Mouse (Mus musculus) limb, embryonic 12.5 days (tissue): ENCODE measurements around the gene Gm28053. TPM values are rescaled to one million over a fixed set of nuclear protein-coding genes. Genes with fewer than 3 reads are reported as not detected.

Experiments
- ATAC-seq: fragments of 200-750 bp; cut with Nextera tagmentation; 2 replicates; pipeline ENCODE4 v1.8.0; 2017; ENCODE audit warnings: low read depth, moderate TSS enrichment; ENCODE audit not compliant: insufficient number of reproducible peaks, insufficient read depth, low FRiP score, low TSS enrichment
- H3K27ac ChIP-seq: fragments of 300-500 bp; sonication (generic); 2 replicates; pipeline ENCODE4 v1.5.1; 2016; ENCODE audit warnings: mild to moderate bottlenecking, moderate library complexity
- H3K27me3 ChIP-seq: fragments of 300-500 bp; sonication (generic); 2 replicates; pipeline ENCODE4 v1.6.1; 2016; ENCODE audit warnings: mild to moderate bottlenecking, moderate library complexity
- H3K36me3 ChIP-seq: fragments of 300-500 bp; sonication (generic); 2 replicates; pipeline ENCODE4 v1.6.1; 2016; ENCODE audit warnings: mild to moderate bottlenecking, moderate library complexity
- H3K4me1 ChIP-seq: fragments of 300-500 bp; sonication (generic); replicated peaks from 2 replicates; pipeline ENCODE4 v1.6.1; 2016
- H3K4me2 ChIP-seq: fragments of 300-500 bp; sonication (generic); 2 replicates; pipeline ENCODE4 v1.6.1; 2016; ENCODE audit warnings: mild to moderate bottlenecking, moderate library complexity
- H3K4me3 ChIP-seq: fragments of 300-500 bp; sonication (generic); replicated peaks from 2 replicates; pipeline ENCODE4 v1.5.1; 2016; ENCODE audit warnings: mild to moderate bottlenecking
- H3K9ac ChIP-seq: fragments of 300-500 bp; sonication (generic); replicated peaks from 2 replicates; pipeline ENCODE4 v1.6.1; 2016; ENCODE audit warnings: mild to moderate bottlenecking, moderate library complexity
- H3K9me3 ChIP-seq: fragments of 300-500 bp; sonication (generic); 2 replicates; pipeline ENCODE4 v1.6.1; 2016; ENCODE audit warnings: mild to moderate bottlenecking, moderate library complexity
- WGBS: fragments of 180-500 bp; shearing (Covaris S2); methylation state at CpG from one replicate; pipeline ENCODE4 v1.1.7; 2016; 5-methylcytosine and 5-hydroxymethylcytosine counted together
- polyA plus RNA-seq: library from polyadenylated mRNA; unstranded; fragments of >200 nt; fragmentation: Nextera tagmentation; extraction: Ambion mirVana; gene quantifications from 2 replicates; pipeline ENCODE4 v1.2.1, GENCODE M21; 2016

Gm28053 gene
- polyA plus RNA-seq, 1 experiment from 2014 or later: 1.6 TPM

GRCm38 (mm10) chr6:48727761-48728160, 9.4 kb downstream of the Gm28053 start:
- Histone ChIP-seq H3K27me3 (no peaks in the 10 kb centered on the region), H3K36me3 (no peaks in the 10 kb centered on the region), H3K4me2 (no peak overlapping the region), H3K9me3 (no peaks in the 10 kb centered on the region), H3K4me3 (no peak overlapping the region), H3K9ac (no peak overlapping the region), H3K27ac (no peak overlapping the region), H3K4me1 (peaks cover 10% of the 10 kb centered on the region)
- 91% methylated on average over 5 of the region's 5 CpGs for WGBS
- no peak for ATAC-seq

- no peak overlapping the region for H3K4me3 ChIP-seq
- H3K36me3 ChIP-seq: no peaks in the 10 kb centered on the region
- no peak overlapping the region for H3K27ac ChIP-seq
- no peaks in the 10 kb centered on the region for H3K27me3 ChIP-seq
- H3K9me3 ChIP-seq: no peaks in the 10 kb centered on the region
- no peaks in the 10 kb centered on the region for H3K4me1 ChIP-seq
- H3K4me2 ChIP-seq: no peak overlapping the region
- no peak for ATAC-seq
- no peak overlapping the region for H3K9ac ChIP-seq
- WGBS: 47% methylated on average over 8 of the region's 8 CpGs
Measured at GRCm38 (mm10) chr6:48732864-48733304, 14.5 kb downstream of the Gm28053 start.

- Histone ChIP-seq H3K27me3 (no peaks in the 10 kb centered on the region), H3K36me3 (no peaks in the 10 kb centered on the region)
- 91% methylated on average over 1 of the region's 1 CpGs for WGBS
Measured at GRCm38 (mm10) chr6:48733660-48734059, 15.3 kb downstream of the Gm28053 start.

GRCm38 (mm10) chr6:48737053-48737452, 18.6 kb downstream of the Gm28053 start:
- H3K4me2 ChIP-seq: no peak overlapping the region
- no peaks in the 10 kb centered on the region for H3K9me3 ChIP-seq
- H3K4me3 ChIP-seq: no peak overlapping the region
- WGBS: 83% methylated on average over 2 of the region's 2 CpGs
- H3K4me1 ChIP-seq: no peaks in the 10 kb centered on the region
- peaks cover 21% of the 10 kb centered on the region for H3K27me3 ChIP-seq
- ATAC-seq: no peak
- no peak overlapping the region for H3K9ac ChIP-seq
- no peaks in the 10 kb centered on the region for H3K36me3 ChIP-seq
- no peak overlapping the region for H3K27ac ChIP-seq

More at GRCm38 (mm10) chr6:48733660-48734059, 15.3 kb downstream of the Gm28053 start:
- H3K4me2 ChIP-seq: no peak overlapping the region
- H3K27ac ChIP-seq: no peak overlapping the region
- ATAC-seq: no peak
- H3K9me3 ChIP-seq: no peaks in the 10 kb centered on the region
- no peaks in the 10 kb centered on the region for H3K4me1 ChIP-seq
- H3K9ac ChIP-seq: no peak overlapping the region
- no peak overlapping the region for H3K4me3 ChIP-seq

GRCm38 (mm10) chr6:48737688-48738087, 19.3 kb downstream of the Gm28053 start:
- Histone ChIP-seq H3K9ac (no peak overlapping the region), H3K4me2 (no peak overlapping the region), H3K27ac (no peak overlapping the region), H3K9me3 (no peaks in the 10 kb centered on the region), H3K27me3 (peaks cover 28% of the 10 kb centered on the region), H3K4me1 (peaks cover 4% of the 10 kb centered on the region; the same call in 1 of the 2 replicates), H3K36me3 (no peaks in the 10 kb centered on the region), H3K4me3 (no peak overlapping the region)
- ATAC-seq: no peak
- WGBS: 88% methylated on average over 5 of the region's 5 CpGs

- no peak within 1 kb of the TSS for H3K4me3 ChIP-seq
- no peaks in the 10 kb centered on the region for H3K36me3 ChIP-seq
- H3K4me2 ChIP-seq: no peak within 1 kb of the TSS
- no peak for ATAC-seq
- peaks cover 42% of the 10 kb centered on the region for H3K27me3 ChIP-seq
- no peak within 1 kb of the TSS for H3K27ac ChIP-seq
- no peak within 1 kb of the TSS for H3K9ac ChIP-seq
- no peaks in the 10 kb centered on the region for H3K9me3 ChIP-seq
- peaks cover 7% of the 10 kb centered on the region; the same call in 1 of the 2 replicates for H3K4me1 ChIP-seq
- 77% methylated on average over 15 of the region's 15 CpGs for WGBS
Measured at GRCm38 (mm10) chr6:48738961-48739779, 20.8 kb downstream of the Gm28053 start, which contains the start of gene Gimap1. Gene Gimap1, plus strand, starts transcription at chr6:48739054.

DNA sequence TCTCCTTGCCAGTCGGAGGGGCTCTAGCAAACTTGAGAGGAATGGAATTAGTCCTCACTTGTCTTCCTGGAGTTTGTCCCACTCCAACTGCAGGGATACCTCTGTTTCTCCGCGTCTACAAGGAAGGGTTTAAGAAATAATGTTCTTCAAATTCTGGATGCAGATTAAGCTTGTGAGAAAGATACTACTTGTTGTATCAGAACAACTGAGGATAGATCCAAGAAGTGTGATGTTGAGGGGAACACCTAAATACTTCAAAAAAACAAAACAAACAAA, 21.3 kb downstream of the Gm28053 start:
- Histone ChIP-seq H3K27me3 (peaks cover 44% of the 10 kb centered on the region), H3K4me3 (no peak overlapping the region), H3K4me2 (no peak overlapping the region), H3K36me3 (no peaks in the 10 kb centered on the region), H3K9me3 (no peaks in the 10 kb centered on the region), H3K27ac (no peak overlapping the region), H3K4me1 (peaks cover 7% of the 10 kb centered on the region; the same call in 1 of the 2 replicates), H3K9ac (no peak overlapping the region)
- ATAC-seq: no peak
- WGBS: 88% methylated on average over 3 of the region's 3 CpGs

DNA sequence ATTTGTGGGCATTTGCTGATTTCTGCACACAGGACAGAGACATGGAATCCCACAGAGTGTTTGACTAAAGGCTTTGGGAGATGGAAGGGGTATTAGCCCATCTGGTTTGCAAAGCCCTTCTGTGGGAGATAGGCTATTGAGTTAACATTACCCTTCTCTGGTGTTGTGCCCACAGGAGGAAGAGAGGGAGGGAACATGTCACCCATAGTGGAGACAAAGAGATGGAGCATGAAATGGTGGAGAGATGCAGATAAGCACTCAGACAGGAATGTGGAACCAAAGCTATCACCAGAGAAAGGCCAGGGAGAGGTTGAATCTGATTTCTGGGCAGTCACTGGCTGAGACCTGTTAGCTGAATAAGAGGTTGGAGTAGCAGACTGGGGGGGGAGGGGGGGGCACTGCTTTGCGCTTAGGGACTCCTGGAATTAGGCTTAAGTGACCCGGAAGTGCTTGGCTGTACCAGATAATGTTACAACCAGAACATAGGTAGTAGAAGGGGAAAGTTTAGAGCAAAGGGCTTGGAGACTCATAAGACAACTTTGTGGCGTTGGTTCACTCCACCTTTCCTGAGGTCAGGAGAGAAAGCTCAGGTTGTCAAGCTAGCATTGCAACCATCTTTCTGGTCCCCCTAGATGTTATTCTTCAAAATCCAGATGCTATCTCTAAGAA, 22.2 kb downstream of the Gm28053 start:
- 81% methylated on average over 3 of the region's 3 CpGs for WGBS
- no peak for ATAC-seq
- no peak overlapping the region for H3K9ac ChIP-seq
- no peak overlapping the region for H3K4me3 ChIP-seq
- no peaks in the 10 kb centered on the region for H3K9me3 ChIP-seq
- H3K27me3 ChIP-seq: peaks cover 51% of the 10 kb centered on the region
- peaks cover 7% of the 10 kb centered on the region; the same call in 1 of the 2 replicates for H3K4me1 ChIP-seq
- H3K4me2 ChIP-seq: no peak overlapping the region
- H3K36me3 ChIP-seq: no peaks in the 10 kb centered on the region
- no peak overlapping the region for H3K27ac ChIP-seq

- H3K36me3 ChIP-seq: no peaks in the 10 kb centered on the region
- no peak overlapping the region for H3K27ac ChIP-seq
- H3K27me3 ChIP-seq: peaks cover 57% of the 10 kb centered on the region
- H3K9ac ChIP-seq: no peak overlapping the region
- peaks cover 11% of the 10 kb centered on the region; the same call in 1 of the 2 replicates for H3K4me1 ChIP-seq
- no peak overlapping the region for H3K4me2 ChIP-seq
- H3K4me3 ChIP-seq: no peak overlapping the region
- H3K9me3 ChIP-seq: no peaks in the 10 kb centered on the region
- WGBS: 31% methylated on average over 3 of the region's 3 CpGs
- ATAC-seq: no peak
Measured at GRCm38 (mm10) chr6:48741273-48741672, 22.9 kb downstream of the Gm28053 start.

- Histone ChIP-seq H3K27me3 (peaks cover 58% of the 10 kb centered on the region), H3K9ac (no peak overlapping the region), H3K4me3 (no peak overlapping the region), H3K36me3 (no peaks in the 10 kb centered on the region), H3K4me1 (peaks cover 11% of the 10 kb centered on the region; the same call in 1 of the 2 replicates), H3K27ac (no peak overlapping the region), H3K9me3 (no peaks in the 10 kb centered on the region), H3K4me2 (0 out of 2 replicates have a peak overlapping the region, but pooled peaks have one; percentile 77)
- no peak for ATAC-seq
- 22% methylated on average over 9 of the region's 9 CpGs for WGBS
Measured at GRCm38 (mm10) chr6:48741711-48742206, 23.4 kb downstream of the Gm28053 start.
